8 mouse cellular contexts compared by ENCODE assay signal in genomic region chr1:179231777-179232661, GRCm38 (mm10).
DNase-seq lines count a peak whose midpoint lies in the region; ATAC-seq lines count a peak whose summit lies in the region.

No protein-coding gene starts in this region.

- peak; percentile 76 for DNase-seq in ZHBTc4 (ENCODE audit: low read depth, low spot score)
- peak; percentile 92 to 94 for DNase-seq in cerebellum, postnatal 10 days
- peak; percentile 55 to 73 for DNase-seq in frontal cortex, postnatal 14 days (ENCODE audit: low spot score in 2 of 2)
- peak; percentile 93 for DNase-seq in hindbrain, embryonic 14.5 days (ENCODE audit: low spot score)
- peak; percentile 79 to 90 for DNase-seq in layer of hippocampus, postnatal 14 days (ENCODE audit: low spot score in 2 of 2)
- peak; percentile 62 to 77 for DNase-seq in lung, postnatal 4 days
- DNase-seq in right cerebral cortex, adult 2 months (ENCODE audit: low spot score in 2 of 2) = peak; percentile 75 to 80
- DNase-seq in yolk sac, embryonic 10.5 days (ENCODE audit: low spot score) = peak; percentile 71

- no peak overlapping the region for H3K4me2 ChIP-seq in hindbrain, embryonic 14.5 days (replicated peaks)

- H3K36me3 ChIP-seq in hindbrain, embryonic 14.5 days (replicated peaks; ENCODE audit: control insufficient read depth, insufficient read depth) = no peaks in the 10 kb centered on the region

- ATAC-seq in hindbrain, embryonic 14.5 days (ENCODE audit: low FRiP score) = peak; percentile 90

- no peaks in the 10 kb centered on the region for H3K9me3 ChIP-seq in hindbrain, embryonic 14.5 days (ENCODE audit: control insufficient read depth, low read length)

- H3K4me1 ChIP-seq in hindbrain, embryonic 14.5 days (replicated peaks; ENCODE audit: control insufficient read depth, insufficient read depth, low read length) = peaks cover 11% of the 10 kb centered on the region; the same call in 1 of the 2 replicates

- H3K27ac ChIP-seq in hindbrain, embryonic 14.5 days = peak overlapping the region; percentile 72

- no peaks in the 10 kb centered on the region for H3K27me3 ChIP-seq in hindbrain, embryonic 14.5 days (ENCODE audit: control insufficient read depth, insufficient read depth, low read length)

- 23% methylated on average over 13 of the region's 13 CpGs for WGBS in hindbrain, embryonic 14.5 days

- H3K9ac ChIP-seq in hindbrain, embryonic 14.5 days = peak overlapping the region; percentile 34; the same call in 1 of the 2 replicates

- no peak overlapping the region for H3K4me3 ChIP-seq in hindbrain, embryonic 14.5 days (replicated peaks; ENCODE audit: low read length)
